Mouse (Mus musculus): ENCODE results near the gene H2al1h. TPM values are rescaled to one million over a fixed set of nuclear protein-coding genes. Genes with fewer than 3 reads are reported as not detected.
"Not testable (repeated sequence)": the region's sequence is repeated elsewhere in the genome, so short reads cannot be mapped to it uniquely, and the experiment has no call there.

H2al1h gene
- total RNA-seq (2021): not detected
- long read RNA-seq, experiment 1: 0 reads
- long read RNA-seq, experiment 2: 0 reads

DNA sequence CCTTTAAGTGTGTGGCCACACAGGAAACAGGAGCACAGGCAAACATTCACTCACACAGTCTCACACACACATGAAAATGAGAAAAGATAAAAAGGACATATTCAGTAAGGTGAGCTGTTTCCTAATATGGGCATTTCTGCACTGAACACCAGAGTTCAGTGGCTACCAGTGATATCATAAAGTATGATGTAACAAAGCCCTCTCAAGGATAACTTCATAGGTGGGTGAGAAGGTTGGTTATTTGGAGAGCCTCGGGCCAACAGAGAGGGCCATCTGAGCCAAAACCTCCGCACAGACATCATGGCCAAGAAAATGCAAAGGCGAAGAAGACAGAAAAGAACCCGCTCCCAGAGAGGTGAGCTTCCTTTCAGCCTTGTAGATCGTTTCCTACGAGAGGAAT is at the start of gene H2al1h:
TSS of gene H2al1h (plus strand) at position 301 of the 400 bp plus-strand sequence.
- DNase-seq: not testable (repeated sequence)

- no peak for DNase-seq
Measured at GRCm38 (mm10) chrX:11273190-11273589, 48.1 kb upstream of the H2al1h start.

- DNase-seq: no peak
Measured at GRCm38 (mm10) chrX:11277083-11277482, 44.2 kb upstream of the H2al1h start.

DNA sequence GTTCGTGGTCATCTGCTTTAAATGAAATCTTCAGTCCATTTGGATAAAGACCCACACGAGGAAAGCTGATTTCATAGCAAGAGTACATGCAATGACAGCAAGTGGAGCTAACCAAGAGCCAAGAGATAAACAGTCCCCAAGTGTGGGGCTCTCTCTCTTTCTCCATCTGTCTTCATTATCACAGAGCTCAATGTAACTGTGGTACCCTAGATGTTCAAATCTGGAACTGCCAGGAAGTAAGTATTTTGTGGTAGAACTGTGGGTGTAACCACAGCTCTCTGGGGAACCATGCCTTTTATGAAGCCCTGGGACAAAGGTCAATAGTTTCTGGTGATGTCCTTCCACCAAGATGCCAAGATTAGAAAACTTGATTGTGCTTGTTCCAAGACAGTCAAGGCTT is 40.6 kb upstream of the H2al1h start:
- DNase-seq: no peak

GRCm38 (mm10) chrX:11288306-11288882 is 32.9 kb upstream of the H2al1h start:
- peak; percentile 1 to 11 for DNase-seq

- DNase-seq: no peak
Measured at GRCm38 (mm10) chrX:11289244-11289643, 32.0 kb upstream of the H2al1h start.

DNA sequence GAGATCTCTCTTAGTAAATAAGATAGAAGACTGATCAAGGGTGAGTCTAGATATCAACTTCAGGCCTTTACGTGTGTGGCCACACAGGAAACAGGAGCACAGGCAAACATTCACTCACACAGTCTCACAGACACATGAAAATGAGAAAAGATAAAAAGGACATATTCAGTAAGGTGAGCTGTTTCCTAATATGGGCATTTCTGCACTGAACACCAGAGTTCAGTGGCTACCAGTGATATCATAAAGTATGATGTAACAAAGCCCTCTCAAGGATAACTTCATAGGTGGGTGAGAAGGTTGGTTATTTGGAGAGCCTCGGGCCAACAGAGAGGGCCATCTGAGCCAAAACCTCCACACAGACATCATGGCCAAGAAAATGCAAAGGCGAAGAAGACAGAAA is 22.3 kb upstream of the H2al1h start, which contains the start of gene H2al1a:
TSS of gene H2al1a (plus strand) at position 301 of the 400 bp plus-strand sequence.
- DNase-seq: not testable (repeated sequence)

GRCm38 (mm10) chrX:11302132-11302531 is 19.2 kb upstream of the H2al1h start, which contains the start of gene H2al1b:
Gene H2al1b (plus strand): TSS chrX:11302432.
- DNase-seq: not testable (repeated sequence)

GRCm38 (mm10) chrX:11305355-11305754 is 15.9 kb upstream of the H2al1h start, which contains the start of gene H2al1c:
Gene H2al1c (plus strand): TSS chrX:11305655.
- not testable (repeated sequence) for DNase-seq

DNA sequence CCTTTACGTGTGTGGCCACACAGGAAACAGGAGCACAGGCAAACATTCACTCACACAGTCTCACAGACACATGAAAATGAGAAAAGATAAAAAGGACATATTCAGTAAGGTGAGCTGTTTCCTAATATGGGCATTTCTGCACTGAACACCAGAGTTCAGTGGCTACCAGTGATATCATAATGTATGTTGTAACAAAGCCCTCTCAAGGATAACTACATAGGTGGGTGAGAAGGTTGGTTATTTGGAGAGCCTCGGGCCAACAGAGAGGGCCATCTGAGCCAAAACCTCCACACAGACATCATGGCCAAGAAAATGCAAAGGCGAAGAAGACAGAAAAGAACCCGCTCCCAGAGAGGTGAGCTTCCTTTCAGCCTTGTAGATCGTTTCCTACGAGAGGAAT is 12.8 kb upstream of the H2al1h start, which contains the start of gene H2al1d:
TSS of gene H2al1d (plus strand) at position 301 of the 400 bp plus-strand sequence.
- DNase-seq: not testable (repeated sequence)

GRCm38 (mm10) chrX:11311634-11312033 is 9.7 kb upstream of the H2al1h start, which contains the start of gene H2al1e:
Gene H2al1e (plus strand): TSS chrX:11311934.
- DNase-seq: not testable (repeated sequence)

- not testable (repeated sequence) for DNase-seq
Measured at GRCm38 (mm10) chrX:11314858-11315257, 6.4 kb upstream of the H2al1h start, which contains the start of gene H2al1f. Gene H2al1f (plus strand): TSS chrX:11315158.

GRCm38 (mm10) chrX:11317956-11318355 is 3.3 kb upstream of the H2al1h start, which contains the start of gene H2al1g:
Gene H2al1g (plus strand): TSS chrX:11318256.
- not testable (repeated sequence) for DNase-seq

DNA sequence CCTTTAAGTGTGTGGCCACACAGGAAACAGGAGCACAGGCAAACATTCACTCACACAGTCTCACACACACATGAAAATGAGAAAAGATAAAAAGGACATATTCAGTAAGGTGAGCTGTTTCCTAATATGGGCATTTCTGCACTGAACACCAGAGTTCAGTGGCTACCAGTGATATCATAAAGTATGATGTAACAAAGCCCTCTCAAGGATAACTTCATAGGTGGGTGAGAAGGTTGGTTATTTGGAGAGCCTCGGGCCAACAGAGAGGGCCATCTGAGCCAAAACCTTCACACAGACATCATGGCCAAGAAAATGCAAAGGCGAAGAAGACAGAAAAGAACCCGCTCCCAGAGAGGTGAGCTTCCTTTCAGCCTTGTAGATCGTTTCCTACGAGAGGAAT is 3.1 kb downstream of the H2al1h start, which contains the start of gene H2al1i:
TSS of gene H2al1i (plus strand) at position 301 of the 400 bp plus-strand sequence.
- not testable (repeated sequence) for DNase-seq

- not testable (repeated sequence) for DNase-seq
Measured at GRCm38 (mm10) chrX:11327522-11327921, 6.2 kb downstream of the H2al1h start, which contains the start of gene H2al1j. Gene H2al1j (plus strand): TSS chrX:11327822.

- no peak for DNase-seq
Measured at GRCm38 (mm10) chrX:11345762-11346161, 24.5 kb downstream of the H2al1h start.

DNA sequence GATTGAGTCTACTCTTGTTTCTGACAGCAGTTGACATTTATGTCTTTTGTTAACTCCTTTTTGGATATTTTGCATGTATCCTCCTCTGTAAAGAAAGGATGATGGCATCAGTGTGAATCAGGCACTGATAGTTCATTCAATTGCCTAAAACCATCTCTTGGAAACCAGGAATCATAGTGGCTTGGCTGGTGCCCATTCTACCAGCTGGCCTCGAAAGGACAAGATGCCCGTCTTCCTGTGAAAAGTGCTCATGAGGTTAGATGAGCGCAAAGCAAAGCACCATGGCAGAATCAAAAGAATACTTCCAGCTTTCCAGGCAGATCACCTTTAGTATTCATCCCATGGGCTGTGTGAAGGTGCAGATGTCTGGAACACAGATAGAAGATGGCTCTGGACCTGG is 25.5 kb downstream of the H2al1h start:
- no peak for DNase-seq

GRCm38 (mm10) chrX:11360823-11361222 is 39.5 kb downstream of the H2al1h start:
- no peak for DNase-seq

DNA sequence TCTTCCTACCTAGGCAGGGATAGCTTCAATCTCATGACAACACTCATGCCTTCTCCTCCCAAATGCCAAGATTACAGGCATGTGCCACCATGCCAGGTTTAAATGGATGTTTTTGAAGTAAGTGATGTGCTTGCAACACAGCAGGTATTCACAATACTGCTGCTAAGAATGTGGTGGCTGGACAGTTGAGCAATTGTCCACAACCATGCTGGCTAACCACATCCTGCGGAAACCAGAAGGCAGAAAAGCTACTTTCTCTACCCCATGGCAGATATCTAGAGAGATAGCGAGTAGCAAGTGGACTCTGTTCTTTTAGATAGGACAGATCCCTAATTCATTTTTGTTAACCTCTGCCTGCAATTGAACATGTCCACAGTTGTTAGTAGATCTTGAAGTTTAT is 40.0 kb downstream of the H2al1h start:
- no peak for DNase-seq

DNA sequence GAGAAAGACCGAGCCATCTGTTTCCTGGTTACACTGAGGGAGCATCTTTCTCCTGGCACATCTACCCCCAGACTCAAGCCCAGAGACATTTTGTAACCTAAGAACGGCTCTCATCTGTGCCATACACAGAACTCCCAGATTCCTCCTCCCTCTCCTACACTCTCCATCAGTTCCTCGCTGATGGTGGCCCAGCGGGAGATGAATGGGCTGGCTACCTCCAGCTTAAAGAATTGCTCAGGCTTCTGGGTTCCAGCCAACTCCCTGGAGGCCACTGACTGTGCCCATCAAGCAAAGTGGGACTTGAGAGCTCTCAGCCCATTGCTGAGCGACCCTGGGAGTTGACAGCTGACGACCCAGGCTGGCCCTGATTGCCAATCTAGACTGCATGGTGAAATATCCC is 42.6 kb downstream of the H2al1h start:
- peak; percentile 4 to 38 for DNase-seq

DNA sequence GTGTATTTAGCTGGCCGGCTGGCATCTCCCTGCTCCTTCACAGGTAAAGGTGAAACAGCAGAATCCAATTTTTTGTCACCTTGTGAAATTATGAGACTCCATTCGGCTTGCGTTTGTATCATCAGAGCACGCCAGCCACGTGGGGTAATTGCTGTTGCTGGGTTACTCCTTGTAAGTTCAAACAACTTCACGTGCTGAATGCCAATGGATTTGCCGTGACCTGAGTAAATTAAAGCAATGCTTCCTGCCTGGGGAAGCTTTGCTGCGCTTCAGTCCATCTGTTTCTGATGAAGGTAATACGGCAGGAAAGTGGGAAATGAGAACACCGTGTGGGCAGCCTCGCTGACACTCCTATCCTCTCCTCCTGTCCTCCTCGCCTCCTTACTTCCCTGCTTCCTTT is 43.9 kb downstream of the H2al1h start:
- no peak for DNase-seq

Measured in adrenal gland, postnatal 36 days (tissue).